8 mouse cellular contexts compared by ENCODE assay signal in genomic region chr4:136172011-136172541, GRCm38 (mm10). TPM values are rescaled to one million over a fixed set of nuclear protein-coding genes. Genes with fewer than 3 reads are reported as not detected.
DNase-seq lines count a peak whose midpoint lies in the region; ATAC-seq and TF ChIP-seq lines count a peak whose summit lies in the region.

Gene E2f2, plus strand, starts transcription at chr4:136172394.

- peak within 1 kb of the TSS; percentile 79 for H3K9ac ChIP-seq in lung, embryonic 14.5 days
- H3K9ac ChIP-seq in neural tube, embryonic 15.5 days (replicated peaks): peak within 1 kb of the TSS; percentile 60

- H3K4me2 ChIP-seq in lung, embryonic 14.5 days: peak within 1 kb of the TSS; percentile 98
- peak within 1 kb of the TSS; percentile 100 for H3K4me2 ChIP-seq in neural tube, embryonic 15.5 days

- WGBS in lung, embryonic 14.5 days: under 1% methylated on average over 35 of the region's 35 CpGs
- under 1% methylated on average over 34 of the region's 35 CpGs for WGBS in neural tube, embryonic 15.5 days

- H3K27me3 ChIP-seq in lung, embryonic 14.5 days (ENCODE audit: insufficient read depth, low read length): no peaks in the 10 kb centered on the region
- H3K27me3 ChIP-seq in neural tube, embryonic 15.5 days (replicated peaks): 0 out of 2 replicates have a peak, but pooled peaks cover 4% of the 10 kb centered on the region

- TF ChIP-seq CTCF in lung, embryonic 14.5 days (IDR thresholded peaks at IDR 0.05; ENCODE audit: low read depth): no peak

- H3K27ac ChIP-seq in lung, embryonic 14.5 days (ENCODE audit: low read depth): peak within 1 kb of the TSS; percentile 77
- no peak within 1 kb of the TSS for H3K27ac ChIP-seq in neural tube, embryonic 15.5 days (replicated peaks)

- DNase-seq in urinary bladder, postnatal 14 days (ENCODE audit: low spot score): peak; percentile 72
- no peak for DNase-seq in urinary bladder, postnatal 4 days (ENCODE audit: low spot score in 2 of 2)
- peak; percentile 59 for DNase-seq in kidney, adult 11 months
- DNase-seq in lung, embryonic 14.5 days: peak; percentile 93
- DNase-seq in thymus, postnatal 36 days: peak; percentile 70 to 79

- 0 out of 2 replicates have a peak, but pooled peaks have one; percentile 24 for ATAC-seq in common myeloid progenitor, adult 5-6 weeks (replicated peaks; ENCODE audit: low read depth, poor library complexity, severe bottlenecking)
- peak; percentile 31 for ATAC-seq in granulocyte monocyte progenitor cell, adult 5-6 weeks (replicated peaks; ENCODE audit: poor library complexity, severe bottlenecking)
- peak; percentile 67 for ATAC-seq in lung, embryonic 14.5 days (ENCODE audit: insufficient read depth)
- peak; percentile 72 for ATAC-seq in neural tube, embryonic 15.5 days (ENCODE audit: low FRiP score)

- H3K9me3 ChIP-seq in lung, embryonic 14.5 days (ENCODE audit: low read depth, low read length): no peaks in the 10 kb centered on the region
- H3K9me3 ChIP-seq in neural tube, embryonic 15.5 days (replicated peaks): no peaks in the 10 kb centered on the region

- peaks cover 8% of the 10 kb centered on the region; the same call in 1 of the 2 replicates for H3K4me1 ChIP-seq in lung, embryonic 14.5 days (ENCODE audit: insufficient read depth)
- H3K4me1 ChIP-seq in neural tube, embryonic 15.5 days: peaks cover 21% of the 10 kb centered on the region

- 0 out of 2 replicates have a peak, but pooled peaks cover 8% of the 10 kb centered on the region for H3K36me3 ChIP-seq in lung, embryonic 14.5 days (ENCODE audit: insufficient read depth)
- no peaks in the 10 kb centered on the region for H3K36me3 ChIP-seq in neural tube, embryonic 15.5 days

- H3K4me3 ChIP-seq in lung, embryonic 14.5 days (ENCODE audit: low read depth, low read length): peak within 1 kb of the TSS; percentile 74
- peak within 1 kb of the TSS; percentile 59 for H3K4me3 ChIP-seq in neural tube, embryonic 15.5 days (replicated peaks)

RNA-seq across cellular contexts. Expression of gene E2f2, which starts in this region (rescaled TPM):
- total RNA-seq in common myeloid progenitor, adult 5-6 weeks (2017): 4.3 and 6.8 TPM in 2 replicates
- total RNA-seq in granulocyte monocyte progenitor cell, adult 5-6 weeks (2014; fragmentation: Nextera tagmentation): 2.9 and 9.4 TPM in 2 replicates
- total RNA-seq in granulocyte monocyte progenitor cell, adult 5-6 weeks (2017): 3.7 and 4.3 TPM in 2 replicates
- 5.5 and 6.5 TPM in 2 replicates for polyA plus RNA-seq in lung, embryonic 14.5 days (2014; fragmentation: Nextera tagmentation; extraction: Ambion mirVana)
- 2.1 and 4.4 TPM in 2 replicates for polyA plus RNA-seq in neural tube, embryonic 15.5 days (2015; fragmentation: Nextera tagmentation; extraction: Ambion mirVana)

Comparison
In these comparisons a context has a peak if more than half of its experiments do, and no peak if none do; other contexts are left out.
1. DNase-seq: peak in urinary bladder, postnatal 14 days (single experiment), kidney, adult 11 months (single experiment), lung, embryonic 14.5 days (single experiment) and thymus, postnatal 36 days (2 of 2); none in urinary bladder, postnatal 4 days (0 of 2).
2. Peak in every context shown above with its lines, with median percentiles within 50 percentile points of each other: ATAC-seq.